Mouse (Mus musculus): ENCODE measurements around the gene Unc93b1. TPM values are rescaled to one million over a fixed set of nuclear protein-coding genes. Genes with fewer than 3 reads are reported as not detected.
A peak's percentile ranks its signal among the peaks of the same experiment; 100 is the strongest.

Gene Unc93b1
- polyA plus RNA-seq, 1 experiment: 140 TPM

DNA sequence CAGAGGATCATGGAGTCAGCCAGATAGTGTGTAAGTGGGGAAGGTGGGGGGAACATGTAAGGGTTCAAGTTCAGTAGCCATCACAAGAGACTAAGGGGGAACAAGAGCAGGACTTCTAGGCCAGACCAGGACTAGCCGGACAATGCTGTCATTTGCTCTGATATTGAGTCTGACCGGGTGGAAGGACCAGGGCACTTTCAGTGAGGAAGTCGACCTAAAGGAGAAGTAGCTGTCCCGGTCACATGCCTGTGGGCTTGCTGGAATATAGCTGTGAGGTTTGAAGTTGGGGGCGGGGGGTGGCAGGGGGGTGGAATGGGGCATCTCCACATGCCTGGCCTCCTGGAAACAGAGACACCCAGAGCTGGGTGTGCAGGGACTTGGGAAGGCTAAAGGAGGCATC is 20.5 kb upstream of the Unc93b1 start:
- H3K4me3 ChIP-seq (ENCODE audit: low read depth, low read length): no peak overlapping the region
- H3K27ac ChIP-seq (ENCODE audit: insufficient read depth, low read depth, low read length): no peak overlapping the region; the same call in 1 of the 2 replicates
- 84% methylated on average over 5 of the region's 5 CpGs for WGBS
- no peaks in the 10 kb centered on the region for H3K27me3 ChIP-seq (ENCODE audit: control insufficient read depth, insufficient read depth, low read length)
- peaks cover 5% of the 10 kb centered on the region for H3K4me1 ChIP-seq (ENCODE audit: control insufficient read depth, insufficient read depth, insufficient read length, low read length)
- H3K36me3 ChIP-seq (ENCODE audit: control insufficient read depth, insufficient read depth, low read length): peaks cover 17% of the 10 kb centered on the region
- no peak for TF ChIP-seq CTCF (IDR thresholded peaks at IDR 0.05; ENCODE audit: extremely low read depth, insufficient read length, insufficient replicate concordance, low read depth, low read length)
- no peak for TF ChIP-seq POLR2A (IDR thresholded peaks at IDR 0.05; ENCODE audit: low read depth, low read length)

DNA sequence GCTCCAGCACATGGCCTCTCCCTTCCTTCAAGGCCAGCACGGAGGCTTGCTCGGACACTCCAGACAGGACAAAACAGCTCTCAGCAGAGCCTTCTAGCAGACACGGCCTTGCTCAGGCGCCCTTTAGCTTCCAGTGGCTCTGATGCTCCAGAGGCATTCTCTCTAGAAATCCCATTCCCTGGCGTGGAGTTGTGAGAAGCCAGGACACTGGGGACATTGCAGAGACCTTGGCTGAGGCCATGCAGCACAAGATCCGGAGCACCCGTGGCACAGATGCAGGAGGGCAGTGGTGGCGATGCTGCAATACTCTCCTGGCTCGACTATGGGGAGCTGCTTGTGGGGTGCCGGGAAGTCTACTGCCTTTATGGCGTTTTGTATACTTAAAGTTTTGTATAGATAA is 18.3 kb upstream of the Unc93b1 start:
- H3K4me3 ChIP-seq (ENCODE audit: low read depth, low read length): no peak overlapping the region
- 73% methylated on average over 11 of the region's 11 CpGs for WGBS

DNA sequence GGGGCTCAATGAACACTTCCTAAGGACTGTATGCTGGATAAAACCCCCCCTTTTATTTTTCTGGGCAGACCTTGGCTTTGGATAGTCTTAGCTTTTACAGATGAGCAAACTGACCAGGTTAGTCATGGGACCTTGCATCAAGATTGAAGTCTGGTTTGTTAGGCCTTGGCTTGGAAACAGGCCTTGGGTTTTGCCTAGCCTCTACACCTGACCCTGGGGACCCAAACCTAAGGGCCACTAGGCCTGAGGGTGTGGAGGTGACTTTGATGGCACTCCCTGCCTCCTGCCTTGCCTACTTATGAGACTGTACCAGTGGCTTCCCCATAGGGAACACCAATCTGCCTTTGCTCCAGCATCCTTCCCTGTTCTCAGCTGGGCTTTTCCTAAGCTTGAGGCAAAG is 15.1 kb upstream of the Unc93b1 start:
- TF ChIP-seq POLR2A (IDR thresholded peaks at IDR 0.05; ENCODE audit: low read depth, low read length): no peak
- no peak for TF ChIP-seq CTCF (IDR thresholded peaks at IDR 0.05; ENCODE audit: extremely low read depth, insufficient read length, insufficient replicate concordance, low read depth, low read length)
- no peak overlapping the region for H3K27ac ChIP-seq (ENCODE audit: insufficient read depth, low read depth, low read length)
- no peaks in the 10 kb centered on the region for H3K36me3 ChIP-seq (ENCODE audit: control insufficient read depth, insufficient read depth, low read length)
- peaks cover 26% of the 10 kb centered on the region for H3K4me1 ChIP-seq (ENCODE audit: control insufficient read depth, insufficient read depth, insufficient read length, low read length)
- no peaks in the 10 kb centered on the region for H3K27me3 ChIP-seq (ENCODE audit: control insufficient read depth, insufficient read depth, low read length)
- no peak overlapping the region for H3K4me3 ChIP-seq (ENCODE audit: low read depth, low read length)

More for the DNA sequence above, 18.3 kb upstream of the Unc93b1 start:
- Histone ChIP-seq H3K27ac (ENCODE audit: insufficient read depth, low read depth, low read length) (no peak overlapping the region), H3K36me3 (ENCODE audit: control insufficient read depth, insufficient read depth, low read length) (no peaks in the 10 kb centered on the region), H3K4me1 (ENCODE audit: control insufficient read depth, insufficient read depth, insufficient read length, low read length) (peaks cover 5% of the 10 kb centered on the region), H3K27me3 (ENCODE audit: control insufficient read depth, insufficient read depth, low read length) (no peaks in the 10 kb centered on the region)
- TF ChIP-seq POLR2A (IDR thresholded peaks at IDR 0.05; ENCODE audit: low read depth, low read length) (no peak), CTCF (IDR thresholded peaks at IDR 0.05; ENCODE audit: extremely low read depth, insufficient read length, insufficient replicate concordance, low read depth, low read length) (no peak)

DNA sequence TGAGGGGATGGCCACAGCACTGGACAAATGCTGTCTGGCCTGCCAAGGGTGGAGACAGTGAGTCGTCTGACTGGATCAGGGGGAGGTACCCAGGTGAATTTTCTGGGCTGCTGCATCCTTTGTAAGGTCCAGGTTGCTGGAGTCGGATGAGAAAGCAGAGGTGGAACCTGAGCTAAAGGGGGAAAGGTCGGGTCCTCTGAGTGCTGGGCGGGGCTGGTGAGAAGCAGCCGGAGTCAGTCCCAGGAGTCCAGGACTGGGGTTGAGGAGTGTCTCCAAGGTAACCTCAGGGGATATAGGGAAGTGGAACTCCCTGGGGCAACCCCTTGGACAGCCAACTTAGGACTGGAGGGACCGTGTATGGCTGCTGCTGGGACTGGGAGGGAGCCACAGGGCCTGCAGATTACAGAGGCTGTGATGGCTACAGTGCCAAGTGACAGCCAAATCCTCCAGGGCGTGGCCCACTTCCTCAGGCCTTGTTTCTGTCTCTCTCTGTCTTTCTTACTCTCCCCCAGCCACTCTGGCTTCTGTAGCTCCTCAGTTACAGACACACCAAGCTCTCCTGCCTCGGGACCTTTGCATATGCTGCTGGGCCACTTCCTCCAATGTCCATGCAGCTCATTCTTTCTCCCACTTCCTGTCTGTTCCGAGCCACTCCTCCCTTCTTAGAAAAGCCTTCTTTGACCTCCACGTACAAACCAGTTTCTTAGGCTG is 12.2 kb upstream of the Unc93b1 start:
- Histone ChIP-seq H3K27ac (ENCODE audit: insufficient read depth, low read depth, low read length) (peak overlapping the region; percentile 78), H3K4me3 (ENCODE audit: low read depth, low read length) (no peak overlapping the region), H3K36me3 (ENCODE audit: control insufficient read depth, insufficient read depth, low read length) (no peaks in the 10 kb centered on the region), H3K4me1 (ENCODE audit: control insufficient read depth, insufficient read depth, insufficient read length, low read length) (peaks cover 29% of the 10 kb centered on the region), H3K27me3 (ENCODE audit: control insufficient read depth, insufficient read depth, low read length) (no peaks in the 10 kb centered on the region)
- TF ChIP-seq POLR2A (IDR thresholded peaks at IDR 0.05; ENCODE audit: low read depth, low read length) (no peak), CTCF (IDR thresholded peaks at IDR 0.05; ENCODE audit: extremely low read depth, insufficient read length, insufficient replicate concordance, low read depth, low read length) (no peak)
- 26% methylated on average over 10 of the region's 10 CpGs for WGBS

DNA sequence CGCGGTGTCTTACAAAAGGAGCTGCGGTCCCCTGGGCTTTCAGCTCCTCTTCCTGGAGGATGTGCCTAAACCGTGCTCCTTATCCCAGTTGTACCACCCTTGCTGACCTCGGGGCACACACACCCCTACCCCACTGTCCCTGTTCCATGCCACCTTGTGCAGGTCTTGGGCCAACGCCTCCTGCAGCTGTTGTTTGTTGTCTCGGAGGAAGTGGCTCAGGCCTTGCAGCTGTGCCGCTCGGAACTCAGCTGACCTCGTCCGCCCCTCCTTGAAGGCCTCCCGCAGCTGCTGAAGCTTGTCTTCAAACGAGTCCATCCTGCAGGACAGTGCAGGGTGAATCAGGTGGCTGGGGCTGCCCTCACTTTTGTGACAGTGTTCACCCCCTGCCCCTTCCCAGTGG is 11.4 kb upstream of the Unc93b1 start:
- TF ChIP-seq POLR2A (IDR thresholded peaks at IDR 0.05; ENCODE audit: low read depth, low read length) (no peak), CTCF (IDR thresholded peaks at IDR 0.05; ENCODE audit: extremely low read depth, insufficient read length, insufficient replicate concordance, low read depth, low read length) (no peak)
- peaks cover 33% of the 10 kb centered on the region for H3K4me1 ChIP-seq (ENCODE audit: control insufficient read depth, insufficient read depth, insufficient read length, low read length)
- peak overlapping the region; percentile 78 for H3K27ac ChIP-seq (ENCODE audit: insufficient read depth, low read depth, low read length)
- H3K4me3 ChIP-seq (ENCODE audit: low read depth, low read length): no peak overlapping the region
- no peaks in the 10 kb centered on the region for H3K27me3 ChIP-seq (ENCODE audit: control insufficient read depth, insufficient read depth, low read length)
- no peaks in the 10 kb centered on the region for H3K36me3 ChIP-seq (ENCODE audit: control insufficient read depth, insufficient read depth, low read length)
- WGBS: 48% methylated on average over 13 of the region's 13 CpGs

DNA sequence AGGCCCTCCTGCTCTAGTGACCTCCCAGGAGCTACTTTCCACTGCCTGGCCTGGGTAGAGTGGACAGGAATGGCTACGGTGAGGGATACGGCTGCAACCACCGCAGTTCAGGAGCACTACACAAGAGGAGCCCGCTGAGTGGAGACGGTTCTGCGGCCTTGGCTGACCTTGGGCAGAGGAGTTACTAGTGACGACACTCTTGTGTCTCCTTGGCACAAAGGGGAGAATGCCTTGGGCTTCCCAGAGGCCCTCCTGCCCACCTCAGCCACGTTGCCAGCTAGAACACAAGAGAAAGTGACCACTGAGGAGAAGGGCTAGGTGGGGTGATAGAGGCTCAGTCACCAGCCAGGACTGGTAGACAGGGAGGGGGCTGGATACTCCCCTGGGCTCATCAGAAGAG is 10.8 kb upstream of the Unc93b1 start:
- no peaks in the 10 kb centered on the region for H3K36me3 ChIP-seq (ENCODE audit: control insufficient read depth, insufficient read depth, low read length)
- no peak overlapping the region for H3K4me3 ChIP-seq (ENCODE audit: low read depth, low read length)
- peak overlapping the region; percentile 78 for H3K27ac ChIP-seq (ENCODE audit: insufficient read depth, low read depth, low read length)
- H3K27me3 ChIP-seq (ENCODE audit: control insufficient read depth, insufficient read depth, low read length): no peaks in the 10 kb centered on the region
- H3K4me1 ChIP-seq (ENCODE audit: control insufficient read depth, insufficient read depth, insufficient read length, low read length): peaks cover 38% of the 10 kb centered on the region
- TF ChIP-seq POLR2A (IDR thresholded peaks at IDR 0.05; ENCODE audit: low read depth, low read length): no peak
- TF ChIP-seq CTCF (IDR thresholded peaks at IDR 0.05; ENCODE audit: extremely low read depth, insufficient read length, insufficient replicate concordance, low read depth, low read length): no peak
- WGBS: 78% methylated on average over 8 of the region's 8 CpGs

DNA sequence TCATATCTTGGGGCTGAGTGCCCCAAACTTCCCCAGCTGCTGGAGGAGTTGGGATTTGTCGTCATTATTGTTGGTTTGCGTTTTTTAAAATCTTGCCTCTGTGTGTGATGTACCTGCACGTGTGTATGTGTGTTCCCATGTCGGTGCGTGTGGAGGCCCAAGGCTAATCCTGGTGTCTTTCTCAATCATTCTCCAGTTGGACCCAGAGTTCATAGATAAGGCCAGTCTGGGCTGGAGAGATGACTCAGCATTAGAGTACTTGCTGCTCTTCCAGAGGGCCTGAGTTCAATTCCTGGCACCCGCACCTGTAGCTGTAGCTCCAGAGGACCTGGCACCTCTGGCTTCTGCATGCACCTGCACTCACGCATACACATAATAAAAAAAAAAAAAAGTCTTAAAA is 10.1 kb upstream of the Unc93b1 start:
- Histone ChIP-seq H3K27ac (ENCODE audit: insufficient read depth, low read depth, low read length) (no peak overlapping the region), H3K4me1 (ENCODE audit: control insufficient read depth, insufficient read depth, insufficient read length, low read length) (peaks cover 44% of the 10 kb centered on the region), H3K36me3 (ENCODE audit: control insufficient read depth, insufficient read depth, low read length) (no peaks in the 10 kb centered on the region), H3K27me3 (ENCODE audit: control insufficient read depth, insufficient read depth, low read length) (no peaks in the 10 kb centered on the region), H3K4me3 (ENCODE audit: low read depth, low read length) (no peak overlapping the region)
- WGBS: 73% methylated on average over 7 of the region's 7 CpGs
- no peak for TF ChIP-seq CTCF (IDR thresholded peaks at IDR 0.05; ENCODE audit: extremely low read depth, insufficient read length, insufficient replicate concordance, low read depth, low read length)
- TF ChIP-seq POLR2A (IDR thresholded peaks at IDR 0.05; ENCODE audit: low read depth, low read length): no peak
